Mouse (Mus musculus) erythroblast, embryonic 14.5 days (primary cell): ENCODE measurements around the gene Hspa4. TPM values are rescaled to one million over a fixed set of nuclear protein-coding genes. Genes with fewer than 3 reads are reported as not detected.

ENCODE experiments used
- H3K27me3 ChIP-seq: 2 replicates; pipeline ENCODE4 v1.6.1; 2012; ENCODE audit warnings: inconsistent platforms; ENCODE audit not compliant: control insufficient read depth
- H3K36me3 ChIP-seq: 2 replicates; pipeline ENCODE4 v1.6.1; 2012; ENCODE audit warnings: mild to moderate bottlenecking, inconsistent platforms; ENCODE audit not compliant: control insufficient read depth
- H3K4me1 ChIP-seq: 2 replicates; pipeline ENCODE4 v1.6.1; 2012; ENCODE audit warnings: inconsistent platforms; ENCODE audit not compliant: control insufficient read depth
- H3K4me3 ChIP-seq: replicated peaks from 2 replicates; pipeline ENCODE3; 2012; ENCODE audit warnings: moderate library complexity, mild to moderate bottlenecking, inconsistent platforms
- H3K9me3 ChIP-seq: 2 replicates; pipeline ENCODE4 v1.6.1; 2012; ENCODE audit warnings: low read length, inconsistent platforms, mixed read lengths; ENCODE audit not compliant: control insufficient read depth
- GATA1 ChIP-seq: IDR thresholded peaks from 2 replicates; pipeline ENCODE4 v1.6.1; 2012; ENCODE audit warnings: low read length, inconsistent platforms, mixed read lengths
- TAL1 ChIP-seq: IDR thresholded peaks from 3 replicates; pipeline ENCODE4 v1.6.1; 2012; ENCODE audit warnings: low read length, inconsistent platforms, mixed read lengths
- polyA plus RNA-seq: library from polyadenylated mRNA; stranded (reverse); fragments of >175 nt; gene quantifications from 2 replicates; pipeline ENCODE4 v1.2.3, GENCODE M21; 2012

Hspa4 gene
- polyA plus RNA-seq, 1 experiment, result 0.89 TPM

DNA sequence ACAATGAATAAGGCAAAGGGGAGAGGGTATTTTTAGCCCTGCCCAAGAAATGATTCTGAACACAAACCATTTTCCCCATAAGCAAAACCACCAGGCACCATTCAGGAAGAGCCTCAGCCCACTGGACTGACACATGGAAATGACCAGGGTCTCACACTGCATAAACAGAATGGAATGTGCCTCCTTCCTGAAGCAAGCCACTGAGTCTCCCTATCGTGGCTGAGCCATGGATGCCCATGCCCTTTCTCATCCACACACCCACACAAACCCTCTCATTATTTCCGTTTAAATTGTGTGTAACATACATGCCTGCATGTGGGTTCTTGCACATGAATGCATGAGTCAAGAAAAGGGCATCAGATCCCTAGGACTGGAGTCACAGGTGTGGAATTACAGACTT, 54.7 kb downstream of the Hspa4 start:
- H3K4me1 ChIP-seq, result no peaks in the 10 kb centered on the region
- H3K27me3 ChIP-seq, result no peaks in the 10 kb centered on the region
- H3K4me3 ChIP-seq, result no peak overlapping the region
- no peaks in the 10 kb centered on the region for H3K36me3 ChIP-seq
- peaks cover 7% of the 10 kb centered on the region for H3K9me3 ChIP-seq
- no peak for TF ChIP-seq TAL1
- no peak for TF ChIP-seq GATA1

DNA sequence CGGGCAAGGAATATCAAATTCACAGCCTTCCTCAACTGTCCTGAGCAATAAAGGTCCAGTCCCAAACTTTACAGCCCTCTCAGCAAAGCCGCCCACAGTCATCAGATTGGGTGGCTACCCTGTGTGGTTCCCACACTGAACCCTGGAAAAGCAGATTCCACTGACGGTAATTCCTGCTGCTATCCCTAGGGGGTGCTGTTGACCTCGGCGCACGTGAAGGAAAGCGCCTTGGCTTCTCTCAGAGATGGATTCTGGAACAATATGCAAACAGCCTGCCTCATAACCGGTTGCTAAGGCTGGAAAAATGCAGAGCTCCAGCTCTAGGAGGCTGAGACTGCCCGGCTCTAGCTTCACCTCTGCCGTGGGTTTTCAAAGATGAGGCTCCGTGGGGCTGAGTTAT, 57.1 kb downstream of the Hspa4 start:
- no peak for TF ChIP-seq TAL1
- H3K9me3 ChIP-seq, result peaks cover 7% of the 10 kb centered on the region
- H3K36me3 ChIP-seq, result no peaks in the 10 kb centered on the region
- H3K4me3 ChIP-seq, result no peak overlapping the region
- no peaks in the 10 kb centered on the region for H3K4me1 ChIP-seq
- H3K27me3 ChIP-seq, result no peaks in the 10 kb centered on the region

DNA sequence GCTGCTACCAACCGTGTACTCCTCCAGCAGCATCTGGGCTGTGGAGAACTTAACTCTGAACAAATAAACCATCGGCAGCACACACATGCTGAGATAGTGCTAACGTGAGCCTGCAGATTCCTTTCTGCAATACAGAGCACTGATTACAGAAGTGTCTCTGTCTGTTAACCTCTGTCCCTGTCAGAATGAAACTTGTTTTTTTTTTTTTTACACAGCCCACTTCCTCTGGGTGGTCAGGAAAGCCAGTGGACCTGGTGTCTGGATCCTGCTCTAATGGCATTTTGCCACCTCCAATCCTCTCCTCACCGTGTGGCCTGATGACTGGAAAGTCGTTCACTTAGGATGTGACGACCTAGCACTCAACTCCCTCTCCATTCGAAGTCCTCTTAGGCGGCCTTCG, 66.7 kb downstream of the Hspa4 start:
- H3K4me1 ChIP-seq, result no peaks in the 10 kb centered on the region
- no peaks in the 10 kb centered on the region for H3K27me3 ChIP-seq
- no peak overlapping the region for H3K4me3 ChIP-seq
- no peak for TF ChIP-seq TAL1
- TF ChIP-seq GATA1, result no peak
- H3K36me3 ChIP-seq, result no peaks in the 10 kb centered on the region
- peaks cover 5% of the 10 kb centered on the region for H3K9me3 ChIP-seq

DNA sequence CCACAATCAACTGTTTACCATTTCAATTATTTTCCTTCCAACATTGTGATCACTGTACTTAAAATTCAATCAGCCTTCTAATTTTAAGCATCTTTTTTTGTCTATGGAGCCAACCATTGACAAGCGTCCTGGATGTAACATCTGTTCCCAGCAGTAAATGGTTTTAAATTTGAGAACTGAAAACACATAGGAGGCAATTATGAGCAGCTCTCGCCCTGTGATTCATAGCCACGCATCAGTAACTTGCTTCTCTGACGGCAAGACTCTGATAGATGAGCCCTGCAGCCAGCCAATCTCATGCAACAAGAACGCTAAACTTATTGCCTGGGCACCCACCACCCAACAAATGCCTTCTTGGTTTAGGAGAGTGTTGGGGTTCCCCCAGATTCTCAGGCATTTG, 68.4 kb downstream of the Hspa4 start:
- Histone ChIP-seq H3K4me3 (no peak overlapping the region), H3K36me3 (no peaks in the 10 kb centered on the region), H3K9me3 (no peaks in the 10 kb centered on the region), H3K4me1 (no peaks in the 10 kb centered on the region), H3K27me3 (no peaks in the 10 kb centered on the region)
- TF ChIP-seq GATA1, result no peak
- no peak for TF ChIP-seq TAL1

DNA sequence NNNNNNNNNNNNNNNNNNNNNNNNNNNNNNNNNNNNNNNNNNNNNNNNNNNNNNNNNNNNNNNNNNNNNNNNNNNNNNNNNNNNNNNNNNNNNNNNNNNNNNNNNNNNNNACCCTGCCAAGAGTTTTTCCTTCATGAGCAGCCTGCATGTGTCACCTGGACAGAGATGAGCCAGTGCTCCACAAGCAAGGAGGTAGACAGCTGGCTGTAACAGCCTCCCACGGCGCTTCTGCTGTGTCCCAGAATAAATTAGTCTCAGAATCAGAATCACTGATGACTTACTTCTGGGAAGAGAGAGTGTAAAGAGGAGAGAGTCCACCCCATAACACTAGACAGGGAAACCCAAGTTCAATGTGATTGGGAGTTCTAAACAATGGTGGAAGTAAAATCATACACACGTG, 71.2 kb downstream of the Hspa4 start:
- no peaks in the 10 kb centered on the region for H3K27me3 ChIP-seq
- no peak overlapping the region for H3K4me3 ChIP-seq
- no peaks in the 10 kb centered on the region for H3K36me3 ChIP-seq
- H3K9me3 ChIP-seq, result no peaks in the 10 kb centered on the region
- no peak for TF ChIP-seq TAL1
- no peak for TF ChIP-seq GATA1
- H3K4me1 ChIP-seq, result no peaks in the 10 kb centered on the region

DNA sequence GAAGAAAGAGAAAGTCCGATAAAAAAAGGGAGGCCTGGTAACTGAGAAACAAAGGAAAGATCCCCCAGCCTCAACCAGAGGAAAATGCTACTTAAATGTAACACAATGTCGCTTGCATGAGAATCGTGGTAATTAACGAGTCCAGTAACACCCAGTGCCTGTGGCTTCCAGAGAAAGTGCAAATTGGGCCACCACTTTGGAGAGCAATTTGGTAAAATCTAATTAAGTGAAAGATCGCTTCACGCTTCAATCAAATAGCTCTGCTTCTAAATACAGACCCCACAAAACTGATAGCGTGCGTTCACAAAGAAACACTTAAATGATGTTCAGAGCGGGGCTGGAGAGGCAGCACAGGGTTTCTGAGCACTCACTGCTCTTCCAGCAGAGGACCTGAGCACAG, 89.4 kb downstream of the Hspa4 start:
- no peaks in the 10 kb centered on the region for H3K27me3 ChIP-seq
- no peak for TF ChIP-seq GATA1
- TF ChIP-seq TAL1, result no peak
- H3K9me3 ChIP-seq, result no peaks in the 10 kb centered on the region
- H3K4me1 ChIP-seq, result no peaks in the 10 kb centered on the region
- H3K36me3 ChIP-seq, result no peaks in the 10 kb centered on the region
- H3K4me3 ChIP-seq, result no peak overlapping the region

Other genes starting within 250 kb of the Hspa4 start
- gene Zcchc10, start 24.2 kb upstream of the Hspa4 start, polyA plus RNA-seq, result 0.04 and 0.09 TPM in 2 replicates
- gene Aff4, start 50.4 kb upstream of the Hspa4 start, polyA plus RNA-seq, result 0.03 and 0.13 TPM in 2 replicates
- not detected in 2 replicates for gene Leap2, start 122.7 kb upstream of the Hspa4 start, polyA plus RNA-seq
- gene Uqcrq, start 130.4 kb upstream of the Hspa4 start, polyA plus RNA-seq, result 27.5 and 33.3 TPM in 2 replicates
- not detected in 2 replicates for gene Gdf9, start 130.6 kb upstream of the Hspa4 start, polyA plus RNA-seq
- gene Gm10447, start 156.7 kb upstream of the Hspa4 start, polyA plus RNA-seq, result not detected in 2 replicates
- gene Shroom1, start 156.7 kb upstream of the Hspa4 start, polyA plus RNA-seq, result not detected in 2 replicates
- gene Gm9837, start 170.0 kb upstream of the Hspa4 start, polyA plus RNA-seq, result not detected in 2 replicates
- not detected in 2 replicates for gene Gm9945, start 179.7 kb upstream of the Hspa4 start, polyA plus RNA-seq
- gene Sowaha, start 179.8 kb upstream of the Hspa4 start, polyA plus RNA-seq, result 9.4 and 11.2 TPM in 2 replicates
- 7.5 and 7.8 TPM in 2 replicates for gene Sept8, start 218.8 kb upstream of the Hspa4 start, polyA plus RNA-seq